Mouse (Mus musculus) kidney, adult 2 months (tissue): ENCODE data around the gene Smyd5.

Experiments used
- CTCF ChIP-seq: fragments of 200-500 bp; conservative IDR thresholded peaks from 2 replicates; pipeline ENCODE4 v1.5.1; 2011; ENCODE audit warnings: low read depth, mild to moderate bottlenecking, control low read depth, low read length, moderate library complexity, mixed read lengths; ENCODE audit not compliant: insufficient read depth, insufficient read length
- POLR2A ChIP-seq: fragments of 200-500 bp; IDR thresholded peaks from one replicate; pipeline ENCODE4 v1.6.1; 2011; ENCODE audit warnings: low read depth, low read length, control low read depth

DNA sequence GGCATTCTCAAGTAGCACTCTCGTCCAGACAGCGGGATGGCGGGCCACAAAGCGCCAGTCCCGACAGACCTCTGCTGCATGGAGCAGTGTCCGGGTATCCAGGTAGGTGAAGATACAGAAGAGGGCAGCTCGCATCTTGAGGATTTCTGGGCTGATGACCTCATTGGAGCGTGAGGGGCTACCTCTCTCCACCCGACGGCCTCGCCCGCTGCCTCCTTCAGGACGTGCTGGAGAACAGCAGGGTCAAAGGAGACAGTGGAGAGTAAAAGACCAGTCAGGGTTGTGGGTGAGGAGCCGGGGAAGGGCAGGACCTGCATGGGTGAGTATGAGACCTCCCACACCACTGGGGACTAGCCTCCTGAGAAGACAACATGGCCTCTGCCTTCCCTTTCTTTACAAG lies 46.6 kb downstream of the Smyd5 start:
- TF ChIP-seq POLR2A (no peak), CTCF (no peak)
